Mouse (Mus musculus) limb, embryonic 11.5 days (tissue): ENCODE measurements around the gene Srm. TPM values are rescaled to one million over a fixed set of nuclear protein-coding genes. Genes with fewer than 3 reads are reported as not detected.

Experiments
- ATAC-seq: fragments of 200-750 bp; cut with Nextera tagmentation; 2 replicates; pipeline ENCODE4 v1.8.0; 2017; ENCODE audit warnings: low read depth; ENCODE audit not compliant: insufficient number of reproducible peaks, low FRiP score, low TSS enrichment
- DNase-seq: peaks from one replicate; pipeline ENCODE4 v3.0.0-alpha.2; 2015; ENCODE audit warnings: low spot score
- H3K27ac ChIP-seq: fragments of 300-500 bp; sonication (generic); replicated peaks from 2 replicates; pipeline ENCODE4 v1.5.1; 2014; ENCODE audit warnings: low read depth, mild to moderate bottlenecking, low read length
- H3K27me3 ChIP-seq: fragments of 300-500 bp; sonication (generic); 2 replicates; pipeline ENCODE4 v1.6.1; 2014; ENCODE audit warnings: mild to moderate bottlenecking, low read length, mixed read lengths; ENCODE audit not compliant: control insufficient read depth, insufficient read depth
- H3K36me3 ChIP-seq: fragments of 300-500 bp; sonication (generic); 2 replicates; pipeline ENCODE4 v1.6.1; 2014; ENCODE audit warnings: mild to moderate bottlenecking, low read length, moderate library complexity, mixed read lengths; ENCODE audit not compliant: control insufficient read depth, insufficient read depth
- H3K4me1 ChIP-seq: fragments of 300-500 bp; sonication (generic); 2 replicates; pipeline ENCODE4 v1.6.1; 2014; ENCODE audit warnings: low read length, mixed read lengths; ENCODE audit not compliant: control insufficient read depth, insufficient read depth
- H3K4me2 ChIP-seq: fragments of 300-500 bp; sonication (generic); 2 replicates; pipeline ENCODE4 v1.6.1; 2014; ENCODE audit warnings: low read depth, mild to moderate bottlenecking, moderate library complexity; ENCODE audit not compliant: severe bottlenecking
- H3K4me3 ChIP-seq: fragments of 300-500 bp; sonication (generic); 2 replicates; pipeline ENCODE4 v1.5.1; 2014; ENCODE audit warnings: low read depth, low read length
- H3K9ac ChIP-seq: fragments of 300-500 bp; sonication (generic); 2 replicates; pipeline ENCODE4 v1.6.1; 2014; ENCODE audit warnings: mild to moderate bottlenecking, low read length
- H3K9me3 ChIP-seq: fragments of 300-500 bp; sonication (generic); 2 replicates; pipeline ENCODE4 v1.6.1; 2016; ENCODE audit warnings: low read length; ENCODE audit not compliant: control insufficient read depth
- WGBS: fragments of 180-500 bp; shearing (Covaris S2); extraction: QIAGEN DNeasy Blood & Tissue Kit; methylation state at CpG from one replicate; pipeline ENCODE4 v1.1.7; 2014; 5-methylcytosine and 5-hydroxymethylcytosine counted together
- polyA plus RNA-seq: library from polyadenylated mRNA; unstranded; fragments of >200 nt; fragmentation: Nextera tagmentation; extraction: Ambion mirVana; gene quantifications from 2 replicates; pipeline ENCODE4 v1.2.1, GENCODE M21; 2014

Srm gene
- polyA plus RNA-seq, 1 experiment from 2014 or later = 212 TPM

- Histone ChIP-seq H3K9ac (no peak overlapping the region), H3K27ac (no peak overlapping the region), H3K9me3 (no peaks in the 10 kb centered on the region), H3K4me2 (no peak overlapping the region), H3K36me3 (no peaks in the 10 kb centered on the region), H3K27me3 (no peaks in the 10 kb centered on the region), H3K4me1 (no peaks in the 10 kb centered on the region), H3K4me3 (no peak overlapping the region)
- WGBS = 71% methylated on average over 3 of the region's 3 CpGs
- no peak for ATAC-seq
- no peak for DNase-seq
Observed at GRCm38 (mm10) chr4:148632013-148632692, 40.9 kb downstream of the Srm start.

GRCm38 (mm10) chr4:148633395-148634061, 42.2 kb downstream of the Srm start:
- Histone ChIP-seq H3K27ac (no peak overlapping the region), H3K9ac (no peak overlapping the region), H3K4me1 (no peaks in the 10 kb centered on the region), H3K27me3 (no peaks in the 10 kb centered on the region), H3K36me3 (no peaks in the 10 kb centered on the region), H3K4me3 (no peak overlapping the region), H3K4me2 (no peak overlapping the region), H3K9me3 (no peaks in the 10 kb centered on the region)
- ATAC-seq (no peak), DNase-seq (no peak)
- 69% methylated on average over 2 of the region's 2 CpGs for WGBS

- ATAC-seq = no peak
- no peaks in the 10 kb centered on the region for H3K27me3 ChIP-seq
- no peak overlapping the region for H3K4me3 ChIP-seq
- no peak for DNase-seq
- no peak overlapping the region for H3K27ac ChIP-seq
- no peak overlapping the region for H3K9ac ChIP-seq
- H3K4me1 ChIP-seq = no peaks in the 10 kb centered on the region
- no peaks in the 10 kb centered on the region for H3K36me3 ChIP-seq
- H3K4me2 ChIP-seq = no peak overlapping the region
- H3K9me3 ChIP-seq = no peaks in the 10 kb centered on the region
- WGBS = 85% methylated on average over 2 of the region's 2 CpGs
Observed at GRCm38 (mm10) chr4:148635309-148635708, 44.0 kb downstream of the Srm start.

GRCm38 (mm10) chr4:148638302-148638701, 47.0 kb downstream of the Srm start:
- no peaks in the 10 kb centered on the region for H3K27me3 ChIP-seq
- no peak overlapping the region for H3K4me2 ChIP-seq
- H3K36me3 ChIP-seq = no peaks in the 10 kb centered on the region
- no peak overlapping the region for H3K9ac ChIP-seq
- 51% methylated on average over 9 of the region's 9 CpGs for WGBS
- no peaks in the 10 kb centered on the region for H3K9me3 ChIP-seq
- no peaks in the 10 kb centered on the region for H3K4me1 ChIP-seq
- DNase-seq = no peak
- no peak for ATAC-seq
- no peak overlapping the region for H3K27ac ChIP-seq
- H3K4me3 ChIP-seq = no peak overlapping the region

GRCm38 (mm10) chr4:148639455-148639854, 48.2 kb downstream of the Srm start:
- no peak overlapping the region for H3K27ac ChIP-seq

GRCm38 (mm10) chr4:148641121-148641520, 49.8 kb downstream of the Srm start:
- Histone ChIP-seq H3K9ac (no peak overlapping the region), H3K27ac (no peak overlapping the region), H3K9me3 (no peaks in the 10 kb centered on the region), H3K36me3 (no peaks in the 10 kb centered on the region), H3K4me2 (no peak overlapping the region), H3K4me1 (no peaks in the 10 kb centered on the region), H3K4me3 (no peak overlapping the region), H3K27me3 (no peaks in the 10 kb centered on the region)
- no peak for ATAC-seq
- 81% methylated on average over 5 of the region's 5 CpGs for WGBS
- no peak for DNase-seq

More at GRCm38 (mm10) chr4:148639455-148639854, 48.2 kb downstream of the Srm start:
- no peak overlapping the region for H3K9ac ChIP-seq
- no peak overlapping the region for H3K4me3 ChIP-seq
- H3K27me3 ChIP-seq = no peaks in the 10 kb centered on the region
- H3K36me3 ChIP-seq = no peaks in the 10 kb centered on the region
- WGBS = 82% methylated on average over 2 of the region's 2 CpGs
- no peaks in the 10 kb centered on the region for H3K9me3 ChIP-seq
- ATAC-seq (no peak), DNase-seq (no peak)
- H3K4me2 ChIP-seq = no peak overlapping the region
- no peaks in the 10 kb centered on the region for H3K4me1 ChIP-seq

- no peak within 1 kb of the TSS for H3K4me2 ChIP-seq
- DNase-seq = no peak
- ATAC-seq = no peak
Observed at GRCm38 (mm10) chr4:148643291-148644156, 52.2 kb downstream of the Srm start, which contains the start of gene Gm572. TSS of gene Gm572 (plus strand) at chr4:148643317.

GRCm38 (mm10) chr4:148644157-148644511, 52.8 kb downstream of the Srm start:
- ATAC-seq = no peak; the same call in 1 of the 2 replicates
- Histone ChIP-seq H3K4me3 (no peak overlapping the region), H3K9me3 (no peaks in the 10 kb centered on the region), H3K9ac (no peak overlapping the region), H3K27ac (no peak overlapping the region), H3K4me2 (no peak overlapping the region), H3K4me1 (no peaks in the 10 kb centered on the region), H3K27me3 (no peaks in the 10 kb centered on the region), H3K36me3 (no peaks in the 10 kb centered on the region)
- DNase-seq = peak; percentile 85
- WGBS = 4% methylated on average over 9 of the region's 9 CpGs

More at GRCm38 (mm10) chr4:148643291-148644156, 52.2 kb downstream of the Srm start, which contains the start of gene Gm572:
- WGBS = 62% methylated on average over 15 of the region's 15 CpGs
- Histone ChIP-seq H3K27me3 (no peaks in the 10 kb centered on the region), H3K4me3 (no peak within 1 kb of the TSS), H3K27ac (no peak within 1 kb of the TSS), H3K9ac (no peak within 1 kb of the TSS), H3K9me3 (no peaks in the 10 kb centered on the region), H3K36me3 (no peaks in the 10 kb centered on the region), H3K4me1 (no peaks in the 10 kb centered on the region)
